Mouse (Mus musculus) cerebellum, postnatal 25 days (tissue): Measurements from ENCODE around the gene Anks1.
A peak's percentile ranks its signal among the peaks of the same experiment; 100 is the strongest.
"Not testable (repeated sequence)": the region's sequence is repeated elsewhere in the genome, so short reads cannot be mapped to it uniquely, and the experiment has no call there.

Source experiments
- DNase-seq, 2 experiments: peaks; one replicate each; pipeline ENCODE4 v3.0.0; 2021; ENCODE audit warnings: mixed read lengths in 2 of 2

Gene Anks1

DNA sequence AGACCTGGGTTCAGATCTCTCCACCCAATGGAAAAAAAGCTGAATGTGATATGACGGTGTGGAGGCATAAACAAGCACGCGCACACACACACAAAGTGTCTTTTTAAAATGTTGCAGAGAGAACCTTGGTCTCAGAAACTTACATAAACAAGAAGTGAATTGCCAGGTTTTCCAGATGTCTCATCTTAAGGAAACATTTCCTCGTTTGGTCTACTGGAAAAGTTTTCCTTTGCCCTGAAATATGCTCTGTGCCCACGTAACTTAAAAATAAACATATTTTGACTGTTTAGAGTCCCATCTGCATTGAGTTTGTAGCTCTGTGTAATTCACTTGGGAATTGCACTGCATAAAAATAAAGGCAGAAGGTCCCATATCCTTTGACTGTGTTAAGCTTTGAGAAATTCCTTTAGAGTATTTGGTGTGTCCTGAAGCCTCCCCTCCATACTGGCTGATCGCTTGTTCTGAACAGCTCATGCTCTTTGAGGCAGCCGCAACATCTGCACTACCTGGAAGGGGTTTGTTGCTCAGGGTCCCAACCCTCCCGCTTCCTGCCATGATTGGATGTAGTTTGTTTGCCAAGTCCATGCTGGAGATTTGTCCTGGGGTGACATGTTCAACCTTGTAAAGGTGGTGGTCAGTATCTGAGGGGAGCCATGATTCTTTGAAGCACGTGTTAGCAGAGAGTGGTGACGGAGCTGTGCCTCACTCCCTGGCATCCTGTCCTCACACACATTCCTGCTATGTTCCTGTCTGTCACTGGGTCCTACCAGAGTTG lies 25.2 kb downstream of the Anks1 start:
- DNase-seq = no peak

- no peak for DNase-seq
These were observed 26.0 kb downstream of the Anks1 start for GRCm38 (mm10) chr17:27935091-27935490.

DNA sequence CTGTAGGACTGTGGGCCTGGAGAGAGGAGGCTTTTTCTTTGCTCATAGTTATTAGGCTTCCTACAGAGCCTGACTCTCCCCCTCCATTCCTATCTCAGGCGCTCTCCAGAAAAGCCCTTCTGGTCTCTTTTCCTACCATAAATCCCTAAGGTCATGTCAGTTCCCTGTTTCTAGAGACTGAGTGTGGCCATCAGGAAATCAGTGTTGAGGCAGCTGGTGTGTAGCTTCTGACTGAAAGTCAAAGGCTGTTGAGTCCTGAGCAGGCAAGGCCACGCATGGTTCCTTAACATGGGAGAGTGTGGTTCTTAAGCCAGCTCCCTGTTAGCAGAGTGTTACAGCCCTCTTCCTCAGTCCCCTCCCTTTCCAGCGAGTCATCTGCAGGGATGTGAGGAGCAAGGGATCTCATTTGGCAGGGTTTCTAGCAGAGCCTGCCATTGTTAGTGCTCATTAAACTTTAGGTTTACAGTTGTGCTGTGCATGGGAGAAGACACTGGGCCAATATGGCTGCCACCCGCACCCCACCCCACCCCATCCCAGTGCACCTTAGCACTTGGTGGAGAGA lies 28.0 kb downstream of the Anks1 start:
- no peak for DNase-seq

DNA sequence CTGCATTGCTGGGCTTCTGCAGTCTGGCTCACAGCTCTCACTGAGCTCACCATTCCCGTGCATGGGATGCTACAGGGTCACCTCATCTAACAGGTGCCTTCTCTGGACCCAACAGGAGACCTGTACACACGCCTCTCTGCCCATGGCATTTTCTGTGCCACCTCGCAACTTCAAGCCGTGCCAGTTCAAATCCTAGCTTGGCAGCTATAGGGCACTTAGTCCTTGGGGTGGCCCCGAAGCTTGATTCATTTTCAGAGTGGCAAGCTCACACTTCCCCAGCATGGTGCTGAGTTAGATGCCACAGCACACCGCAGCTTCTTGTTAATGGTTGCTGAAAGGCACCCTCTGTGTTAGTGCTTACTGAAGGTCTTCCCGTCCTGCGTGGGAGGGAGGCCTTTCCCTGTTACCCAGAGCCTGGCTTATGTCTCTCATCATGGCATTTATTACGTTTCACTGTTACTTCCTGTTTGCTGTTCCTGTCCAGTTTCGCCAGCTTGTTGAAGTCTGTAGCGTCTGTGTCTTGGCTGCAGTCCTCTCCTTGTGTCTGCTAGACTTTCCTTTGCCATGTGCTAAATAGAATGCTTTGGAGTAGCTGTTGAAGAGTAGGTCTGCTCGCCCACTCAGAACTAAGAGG lies 29.1 kb downstream of the Anks1 start:
- DNase-seq = peak; percentile 48 to 51

DNA sequence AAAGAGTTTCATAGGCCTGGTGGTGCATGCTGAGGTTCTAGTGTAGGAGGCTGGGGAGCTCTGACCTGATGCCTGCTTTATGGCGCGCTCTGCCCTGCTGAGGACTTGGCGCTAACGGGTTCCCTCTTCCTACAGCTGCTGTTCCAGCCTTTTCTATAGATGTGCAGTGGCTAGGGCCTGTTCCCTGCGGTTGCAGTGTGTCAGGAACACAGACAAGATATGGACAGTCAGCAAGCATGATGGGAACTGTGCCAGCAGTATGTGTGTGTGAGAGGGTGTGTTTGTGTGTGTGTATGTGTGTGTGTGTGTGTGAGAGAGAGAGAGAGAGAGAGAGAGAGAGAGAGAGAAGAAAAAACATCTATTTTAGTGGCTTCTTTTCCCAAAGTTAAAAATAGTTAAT lies 29.9 kb downstream of the Anks1 start:
- no peak for DNase-seq

DNA sequence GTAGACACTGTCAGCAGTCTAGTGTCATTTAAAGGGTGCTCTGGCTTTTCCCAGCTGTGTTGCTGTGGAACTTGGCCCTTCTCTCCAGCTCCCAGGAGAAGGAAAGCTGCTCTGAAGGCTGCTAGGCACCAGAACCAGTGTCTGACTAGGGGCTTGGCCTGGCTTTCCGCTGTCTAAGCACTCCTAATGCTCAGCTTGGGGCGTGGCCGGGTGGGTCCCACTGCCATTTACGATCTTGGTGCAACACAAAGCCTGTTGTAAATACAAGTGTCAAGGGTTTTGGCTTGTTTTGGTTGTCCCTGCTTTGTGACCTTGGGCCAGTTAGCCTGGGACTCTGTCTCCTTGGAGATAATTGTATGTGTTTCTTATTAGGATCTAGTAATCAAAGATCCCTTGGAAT lies 31.2 kb downstream of the Anks1 start:
- no peak for DNase-seq

DNA sequence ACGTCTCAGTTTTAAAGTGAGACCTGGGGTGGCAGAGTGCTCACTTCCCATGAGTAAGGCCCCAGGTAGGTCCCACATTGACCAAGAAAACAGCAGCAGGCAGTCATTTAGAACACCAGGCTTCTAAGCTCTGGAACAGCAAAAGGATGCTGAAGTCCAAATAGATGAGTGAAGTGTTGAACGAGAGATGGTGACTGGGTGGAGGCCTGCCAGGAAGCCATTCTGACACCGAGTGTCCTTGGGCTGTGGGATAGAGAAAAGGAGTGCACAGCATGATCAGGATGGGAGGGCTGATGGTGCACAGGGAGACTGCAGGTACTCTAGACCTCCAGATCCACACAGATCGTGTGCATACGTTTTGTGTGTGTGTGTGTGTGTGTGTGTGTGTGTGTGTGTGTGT lies 32.1 kb downstream of the Anks1 start:
- peak in 1 of 2 experiments; percentile 36 for DNase-seq

GRCm38 (mm10) chr17:27941698-27942097 lies 32.6 kb downstream of the Anks1 start:
- DNase-seq = peak; percentile 71 to 77

GRCm38 (mm10) chr17:27942131-27942530 lies 33.0 kb downstream of the Anks1 start:
- DNase-seq = no peak

GRCm38 (mm10) chr17:27945546-27946216 lies 36.6 kb downstream of the Anks1 start:
- peak; percentile 96 to 97 for DNase-seq

DNA sequence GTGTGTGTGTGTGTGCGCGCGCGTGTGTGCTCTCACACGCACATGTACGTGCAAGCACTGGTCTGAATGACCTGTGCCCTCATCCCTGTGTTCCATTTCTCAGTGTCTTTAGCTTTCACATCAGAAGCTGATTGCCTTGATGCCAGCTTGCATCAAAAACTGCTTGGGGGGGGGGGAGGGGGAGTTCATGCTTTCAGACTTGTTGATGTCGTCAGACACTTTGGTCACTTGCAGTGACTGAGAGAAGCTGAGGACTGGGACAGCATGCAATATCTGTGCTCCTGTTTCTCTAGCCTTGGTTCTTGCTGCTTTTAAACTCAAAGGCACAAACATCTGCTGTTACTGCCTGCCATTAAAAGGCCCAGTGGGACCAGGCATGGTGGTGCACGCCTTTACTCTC lies 37.3 kb downstream of the Anks1 start:
- no peak for DNase-seq

DNA sequence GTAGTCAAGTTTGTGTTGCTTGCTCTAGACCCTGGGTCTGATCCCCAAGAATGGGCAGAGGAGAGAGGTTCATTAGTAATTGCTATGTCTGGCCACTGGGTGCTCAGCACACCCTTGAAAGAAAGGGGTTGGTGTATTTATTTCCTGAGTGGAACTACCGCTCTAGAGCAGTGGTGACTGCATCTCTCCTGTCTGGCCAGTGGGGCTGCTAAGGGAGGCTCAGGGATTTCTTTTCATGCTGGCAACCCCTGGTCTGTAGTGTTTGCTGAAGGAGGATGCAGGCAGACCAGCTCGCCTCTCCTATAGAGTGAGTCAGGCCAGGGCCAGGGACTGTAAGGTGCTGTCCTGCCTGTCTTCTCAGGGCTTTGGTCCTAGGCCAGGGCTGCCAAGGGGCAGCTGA lies 38.0 kb downstream of the Anks1 start:
- peak in 1 of 2 experiments; percentile 46 for DNase-seq

DNA sequence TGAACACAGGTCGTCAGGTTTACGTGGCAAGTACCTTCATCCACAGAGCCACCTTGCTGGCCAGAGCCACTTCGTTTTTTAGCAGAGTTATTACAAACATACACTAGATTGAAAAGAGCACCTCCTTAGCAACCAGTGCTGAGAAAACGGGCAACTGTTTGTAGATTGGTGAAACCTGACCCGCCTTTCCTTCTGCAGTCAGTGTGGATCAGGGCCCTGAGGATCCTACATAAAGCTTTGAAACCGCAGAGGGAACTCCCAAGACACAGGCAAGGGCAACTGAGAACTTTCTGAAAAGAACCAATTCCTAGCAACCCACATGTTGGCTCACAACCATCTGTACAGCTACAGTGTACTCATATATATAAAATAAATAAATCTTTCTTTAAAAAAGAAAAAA lies 44.0 kb downstream of the Anks1 start:
- DNase-seq = no peak

GRCm38 (mm10) chr17:27954629-27955402 lies 45.7 kb downstream of the Anks1 start:
- no peak for DNase-seq

GRCm38 (mm10) chr17:27957649-27958048 lies 48.5 kb downstream of the Anks1 start:
- no peak for DNase-seq

GRCm38 (mm10) chr17:27960128-27961111 lies 51.3 kb downstream of the Anks1 start:
- peak; percentile 63 to 69 for DNase-seq

DNA sequence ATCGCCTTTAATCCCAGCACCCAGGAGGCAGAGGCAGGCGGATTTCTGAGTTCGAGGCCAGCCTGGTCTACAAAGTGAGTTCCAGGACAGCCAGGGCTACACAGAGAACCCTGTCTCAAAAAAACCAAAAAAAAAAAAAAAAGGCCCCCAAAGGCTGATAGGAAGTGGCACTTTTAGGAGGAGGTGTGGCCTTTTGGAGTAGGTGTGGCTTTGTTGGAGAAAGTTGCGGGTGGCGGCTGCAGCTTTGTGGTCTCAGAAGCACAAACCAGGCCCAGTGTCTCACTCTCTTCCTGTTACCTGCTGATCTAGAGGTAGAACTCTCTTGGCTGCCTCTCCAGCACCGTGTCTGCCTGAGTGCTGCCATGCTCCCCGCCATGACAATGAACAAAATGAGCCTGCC lies 54.0 kb downstream of the Anks1 start:
- not testable (repeated sequence) for DNase-seq

- DNase-seq = peak in 1 of 2 experiments; percentile 15
These were observed 55.5 kb downstream of the Anks1 start for GRCm38 (mm10) chr17:27964607-27965006.

GRCm38 (mm10) chr17:27965292-27965691 lies 56.2 kb downstream of the Anks1 start:
- DNase-seq = no peak

- DNase-seq = no peak
These were observed 57.0 kb downstream of the Anks1 start for GRCm38 (mm10) chr17:27966056-27966455.

DNA sequence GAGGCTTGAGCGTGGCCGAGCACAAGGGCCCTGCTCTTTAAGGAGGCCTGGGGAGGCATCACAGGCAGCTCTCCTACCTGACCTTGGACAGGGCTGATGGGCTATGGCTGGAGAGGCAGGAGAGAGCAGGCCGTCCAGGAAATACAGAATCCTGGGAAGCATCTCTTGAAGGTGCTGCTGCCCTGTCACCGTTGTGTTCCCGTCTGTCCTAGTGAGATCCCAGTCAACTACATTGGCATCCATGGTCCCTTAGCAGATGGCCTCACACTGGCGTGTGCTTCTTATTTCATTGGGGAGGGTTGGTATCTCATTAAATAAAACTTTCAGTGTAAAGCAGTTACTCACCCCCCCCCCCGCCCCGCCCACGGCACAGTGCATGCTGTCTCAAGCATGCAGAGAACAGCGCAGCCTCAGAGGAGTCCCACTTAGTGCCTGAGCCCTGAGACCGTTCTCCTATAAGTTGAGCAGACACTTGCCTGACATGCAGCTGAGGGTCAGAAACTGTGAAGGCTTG lies 57.5 kb downstream of the Anks1 start:
- DNase-seq = peak in 1 of 2 experiments; percentile 51
